28 mouse cellular contexts compared by ENCODE assay signal in the genomic region with DNA sequence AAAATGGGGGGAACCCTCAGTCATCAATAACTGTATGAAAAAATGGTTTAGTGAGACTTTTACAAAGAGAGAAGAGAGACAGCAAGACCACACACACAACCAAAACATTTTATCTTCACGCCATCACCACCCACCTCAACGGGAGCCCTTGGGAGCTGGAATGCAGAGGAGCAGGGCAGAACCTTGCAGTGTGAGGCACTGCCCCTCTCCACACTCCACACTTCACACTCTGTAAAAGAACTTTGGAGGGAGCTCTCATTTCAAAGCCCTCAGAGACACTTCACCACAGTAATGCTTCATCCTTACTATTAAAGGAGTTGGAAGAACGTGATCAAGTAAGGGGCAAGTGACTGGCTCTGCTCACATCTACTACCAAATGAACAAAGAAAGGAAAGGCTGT. TPM values are rescaled to one million over a fixed set of nuclear protein-coding genes. Genes with fewer than 3 reads are reported as not detected.
"Had no signal": no experiment of that assay in that cellular context is flagged by ENCODE, and none has a peak within 500 bp of the region (broad histone marks: within the 10 kb centered on the region; RNA-seq: fewer than 3 reads in every experiment).

No protein-coding gene starts in this region.

- H3K4me2 ChIP-seq: embryonic facial prominence, embryonic 12.5 days; embryonic facial prominence, embryonic 13.5 days; embryonic facial prominence, embryonic 15.5 days; forebrain, embryonic 12.5 days; forebrain, embryonic 13.5 days; forebrain, embryonic 15.5 days had no signal

- ATAC-seq: forebrain, embryonic 13.5 days; forebrain, embryonic 14.5 days; forebrain, embryonic 15.5 days; forebrain, embryonic 16.5 days; forebrain, postnatal 0 days had no signal

- H3K27me3 ChIP-seq: embryonic facial prominence, embryonic 12.5 days; embryonic facial prominence, embryonic 13.5 days; embryonic facial prominence, embryonic 15.5 days; forebrain, embryonic 12.5 days; forebrain, embryonic 13.5 days; forebrain, embryonic 15.5 days had no signal

- H3K9me3 ChIP-seq: embryonic facial prominence, embryonic 10.5 days; embryonic facial prominence, embryonic 12.5 days; embryonic facial prominence, embryonic 13.5 days; embryonic facial prominence, embryonic 15.5 days; forebrain, embryonic 10.5 days; forebrain, embryonic 12.5 days; forebrain, embryonic 13.5 days; forebrain, embryonic 15.5 days had no signal

- H3K9ac ChIP-seq: embryonic facial prominence, embryonic 12.5 days; embryonic facial prominence, embryonic 13.5 days; embryonic facial prominence, embryonic 15.5 days; forebrain, embryonic 12.5 days; forebrain, embryonic 13.5 days; forebrain, embryonic 15.5 days; forebrain, postnatal 0 days had no signal

- H3K4me1 ChIP-seq: embryonic facial prominence, embryonic 10.5 days; forebrain, embryonic 10.5 days; forebrain, embryonic 12.5 days had no signal

- H3K36me3 ChIP-seq: embryonic facial prominence, embryonic 10.5 days; embryonic facial prominence, embryonic 12.5 days; embryonic facial prominence, embryonic 13.5 days; embryonic facial prominence, embryonic 15.5 days; forebrain, embryonic 10.5 days; forebrain, embryonic 12.5 days; forebrain, embryonic 15.5 days had no signal

- H3K27ac ChIP-seq: embryonic facial prominence, embryonic 10.5 days; embryonic facial prominence, embryonic 12.5 days; embryonic facial prominence, embryonic 13.5 days; embryonic facial prominence, embryonic 15.5 days; forebrain, embryonic 10.5 days; forebrain, embryonic 12.5 days; forebrain, embryonic 13.5 days; forebrain, embryonic 15.5 days; gastrocnemius, adult 2 months; heart, adult 2 months had no signal

- DNase-seq: cerebellum, adult 2 months; cerebellum, adult 8-10 months; cerebellum, adult 9-10 months; cerebellum, adult 9-11 months; cerebellum, postnatal 10 days; cerebellum, postnatal 14 days; cerebellum, postnatal 25 days; cerebellum, postnatal 36 days; embryo, embryonic 11 days; forebrain, postnatal 0 days; gastrocnemius, adult 2 months; gastrocnemius, postnatal 10 days; gastrocnemius, postnatal 14 days; gastrocnemius, postnatal 25 days; gastrocnemius, postnatal 36 days; heart, adult 18-20 months; heart, adult 2 months had no signal

- H3K4me3 ChIP-seq: embryonic facial prominence, embryonic 10.5 days; embryonic facial prominence, embryonic 12.5 days; embryonic facial prominence, embryonic 13.5 days; embryonic facial prominence, embryonic 15.5 days; erythroblast, embryonic 14.5 days; forebrain, embryonic 10.5 days; forebrain, embryonic 12.5 days; forebrain, embryonic 13.5 days; forebrain, embryonic 15.5 days; gastrocnemius, adult 2 months; heart, adult 2 months had no signal

RNA-seq across cellular contexts. Expression of gene Fsip1, which starts 26.2 kb away (rescaled TPM):
- polyA plus RNA-seq: erythroblast, embryonic 14.5 days had no signal
